Mouse (Mus musculus) frontal cortex, adult 2 months (tissue): ENCODE measurements at regions not wholly inside any gene's neighbourhood (a gene's known extent, or its start where the extent isn't known, plus 50 kb on each side); places are given as distances from the start of the nearest gene placed in this dataset.

Source experiments
- DNase-seq, 2 experiments: peaks; one replicate each; pipeline ENCODE4 v3.0.0; 2022; ENCODE audit warnings: low spot score in 1 of 2; ENCODE audit errors: extremely low spot score in 1 of 2

GRCm38 (mm10) chr8:127885211-127885610 is 473.2 kb upstream of the Nrp1 start:
- no peak for DNase-seq

- DNase-seq: no peak
These were observed 472.6 kb upstream of the Nrp1 start for GRCm38 (mm10) chr8:127885831-127886230.

- no peak for DNase-seq
These were observed 467.7 kb upstream of the Nrp1 start for GRCm38 (mm10) chr8:127890729-127891128.

GRCm38 (mm10) chr8:127894284-127894683 is 464.1 kb upstream of the Nrp1 start:
- no peak for DNase-seq

DNA sequence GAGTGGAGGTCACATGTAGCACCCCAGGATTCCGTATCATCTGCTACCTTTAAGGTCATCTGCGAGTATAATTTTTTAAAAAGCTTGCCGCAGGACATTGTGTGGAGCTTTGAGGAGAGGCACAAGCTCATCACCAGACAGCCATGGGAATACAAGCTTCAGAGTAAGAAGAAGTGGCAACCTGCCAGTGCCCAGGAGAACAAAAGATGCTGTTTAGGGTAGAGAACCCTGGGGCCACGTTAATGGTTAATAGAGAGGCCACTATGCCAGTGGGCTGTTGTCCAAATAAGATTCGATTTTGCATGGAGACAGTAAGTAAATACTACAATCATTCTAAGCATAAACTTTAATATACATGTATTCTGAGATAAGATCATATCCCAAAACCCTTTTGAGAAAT is 450.0 kb upstream of the Nrp1 start:
- no peak for DNase-seq

DNA sequence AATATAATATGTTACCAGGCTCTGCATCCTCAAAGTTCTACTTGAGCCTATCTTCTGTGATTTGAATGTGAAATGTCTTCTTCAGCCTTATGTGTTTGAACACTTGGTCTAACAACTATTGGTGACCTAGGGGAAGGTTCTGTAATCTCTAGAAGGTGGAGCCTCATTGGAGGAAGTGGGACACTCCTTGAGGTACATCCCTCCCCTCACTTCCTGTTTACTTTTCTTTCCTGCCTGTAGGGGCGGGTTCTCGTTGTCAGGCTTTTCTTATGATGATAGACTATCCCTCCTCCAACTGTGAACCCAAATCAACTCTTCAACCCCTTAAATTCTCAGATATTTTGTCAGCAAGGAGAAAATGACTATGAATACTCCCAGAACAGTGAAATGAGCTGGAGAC is 448.8 kb upstream of the Nrp1 start:
- no peak for DNase-seq

DNA sequence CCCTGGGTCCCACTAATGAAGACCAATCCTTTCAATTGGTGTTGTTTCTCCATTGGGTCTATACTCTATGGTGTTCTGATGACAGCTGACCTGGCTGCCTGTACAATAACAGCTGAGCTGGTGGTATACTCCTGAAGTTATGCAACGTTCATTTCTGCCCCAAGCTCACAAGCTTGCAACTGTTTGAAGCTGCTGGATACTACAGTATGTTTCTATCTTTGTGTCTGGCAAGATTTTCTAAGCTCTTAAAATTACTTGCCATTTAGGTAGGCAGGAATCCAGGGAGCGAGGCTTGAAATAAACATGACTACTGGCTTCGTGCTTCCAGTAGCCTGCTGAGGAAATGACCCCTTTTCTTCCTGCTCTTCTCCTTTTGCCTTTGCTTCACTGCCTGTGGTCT is 444.3 kb upstream of the Nrp1 start:
- DNase-seq: peak; percentile 58 to 69

GRCm38 (mm10) chr8:127914914-127915313 is 443.5 kb upstream of the Nrp1 start:
- DNase-seq: no peak

GRCm38 (mm10) chr8:127915591-127916028 is 442.8 kb upstream of the Nrp1 start:
- DNase-seq: peak in 1 of 2 experiments; percentile 48

GRCm38 (mm10) chr8:127921925-127922324 is 436.5 kb upstream of the Nrp1 start:
- no peak for DNase-seq

DNA sequence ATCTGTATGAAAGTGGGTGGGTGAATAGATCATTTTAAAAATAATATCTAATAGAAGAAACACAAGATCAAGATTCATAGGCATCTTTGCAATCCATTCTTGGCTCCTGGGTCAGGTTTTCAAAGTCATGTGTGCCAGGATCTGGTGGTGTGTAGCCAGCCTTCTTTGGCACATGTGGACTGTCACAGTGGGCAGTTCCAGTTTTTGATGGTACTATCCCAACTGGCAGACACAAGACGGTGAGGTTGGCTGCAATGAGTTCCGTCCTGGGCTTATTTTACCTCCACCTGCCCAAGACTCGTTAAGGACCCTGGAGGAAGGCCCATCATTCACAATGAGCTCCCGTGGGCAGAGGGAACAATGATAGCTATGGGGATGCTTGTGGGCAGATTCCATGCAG is 435.1 kb upstream of the Nrp1 start:
- no peak for DNase-seq

- DNase-seq: no peak
These were observed 426.1 kb upstream of the Nrp1 start for GRCm38 (mm10) chr8:127932276-127932675.

DNA sequence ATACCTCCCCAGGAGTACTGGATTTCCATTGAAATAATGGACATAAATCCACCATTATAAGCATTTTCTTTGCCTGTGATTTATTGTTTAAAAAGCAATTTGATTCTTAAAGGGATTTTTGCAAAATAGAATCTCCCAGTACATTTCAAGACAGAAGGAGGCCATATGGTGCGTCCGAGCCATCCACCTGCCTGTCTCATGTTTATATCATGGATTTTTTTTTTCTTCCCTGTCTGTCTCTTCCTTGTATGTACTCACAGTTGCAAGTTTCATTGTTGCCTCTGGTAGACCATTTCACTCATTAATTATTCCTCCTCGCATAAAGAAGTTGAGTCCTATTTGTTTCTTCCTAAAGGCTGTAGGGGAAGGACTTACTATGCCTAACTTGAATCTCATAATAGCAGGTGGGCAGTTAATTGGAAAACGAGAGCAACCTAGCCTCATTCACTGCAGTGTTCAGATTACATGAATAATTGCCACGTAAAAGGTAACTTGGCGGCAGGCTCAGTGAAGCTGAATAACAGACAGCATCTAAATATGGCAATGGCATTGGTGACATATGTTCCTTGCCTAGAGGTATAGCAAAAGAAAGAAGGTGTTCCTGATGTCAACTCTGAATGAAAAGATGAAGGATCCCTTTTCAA is 421.5 kb upstream of the Nrp1 start:
- DNase-seq: no peak

- peak in 1 of 2 experiments; percentile 38 for DNase-seq
These were observed 419.0 kb upstream of the Nrp1 start for GRCm38 (mm10) chr8:127939284-127939985.

DNA sequence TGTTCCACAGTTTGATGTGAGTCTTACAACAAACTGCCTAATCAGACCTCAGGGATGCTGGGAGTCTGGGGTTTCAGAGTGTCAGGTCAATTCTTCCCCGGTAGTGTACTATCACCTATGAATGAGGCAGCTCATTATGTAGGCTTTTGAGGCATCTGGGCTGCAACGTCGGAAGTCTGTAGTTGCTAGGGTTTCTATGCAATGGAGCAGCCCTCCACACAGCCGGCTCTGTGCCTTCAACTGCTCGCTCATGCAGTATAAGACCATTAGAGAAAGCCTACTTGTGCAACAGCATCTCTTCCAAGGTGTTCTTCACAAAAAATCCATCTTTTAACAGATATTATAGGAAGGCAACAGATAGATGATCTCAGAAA is 418.4 kb upstream of the Nrp1 start:
- DNase-seq: no peak

DNA sequence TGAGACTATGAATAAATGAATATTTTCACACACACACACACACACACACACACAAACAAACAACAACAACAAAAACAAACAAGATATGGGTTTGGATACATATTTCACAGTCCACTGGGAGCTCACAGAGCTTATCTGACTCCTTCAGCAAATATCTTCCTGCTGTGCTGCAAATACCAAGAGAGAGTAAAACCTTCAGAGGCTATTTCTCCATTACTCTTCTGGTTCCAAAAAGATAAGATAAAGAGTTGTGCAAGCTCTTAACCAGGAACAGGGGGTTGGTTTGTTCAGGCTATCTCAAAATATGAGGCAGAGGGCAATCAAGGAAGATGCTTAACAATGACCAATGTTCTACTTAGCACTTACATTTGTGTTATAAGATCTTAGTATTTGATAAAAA is 416.1 kb upstream of the Nrp1 start:
- DNase-seq: no peak

DNA sequence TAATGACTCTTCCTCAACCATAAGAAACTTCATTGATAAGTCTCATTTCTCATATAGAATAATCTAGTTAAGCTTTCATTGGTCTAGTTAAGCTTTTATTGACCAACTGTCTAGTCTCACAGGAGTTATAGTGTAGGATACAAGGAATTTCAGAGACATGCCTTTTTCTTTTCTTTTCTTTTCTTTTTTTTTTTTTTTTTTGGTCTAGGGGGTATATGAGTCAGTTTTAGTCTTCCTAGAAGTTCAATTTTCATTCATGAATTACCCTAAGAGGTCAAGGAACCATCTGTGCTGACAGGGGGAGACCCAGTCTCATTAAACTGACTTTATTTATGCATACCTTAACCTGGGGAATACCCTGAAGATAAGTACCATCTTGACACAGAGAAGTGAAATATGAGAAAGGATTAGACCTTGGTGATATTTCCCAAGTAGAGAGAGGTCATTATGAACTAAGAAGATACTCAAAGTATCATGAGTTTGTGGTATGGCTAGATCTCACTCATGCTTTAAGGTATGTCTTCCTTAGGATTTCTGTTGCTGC is 413.4 kb upstream of the Nrp1 start:
- no peak for DNase-seq

- no peak for DNase-seq
These were observed 400.8 kb upstream of the Nrp1 start for GRCm38 (mm10) chr8:127957571-127957970.

DNA sequence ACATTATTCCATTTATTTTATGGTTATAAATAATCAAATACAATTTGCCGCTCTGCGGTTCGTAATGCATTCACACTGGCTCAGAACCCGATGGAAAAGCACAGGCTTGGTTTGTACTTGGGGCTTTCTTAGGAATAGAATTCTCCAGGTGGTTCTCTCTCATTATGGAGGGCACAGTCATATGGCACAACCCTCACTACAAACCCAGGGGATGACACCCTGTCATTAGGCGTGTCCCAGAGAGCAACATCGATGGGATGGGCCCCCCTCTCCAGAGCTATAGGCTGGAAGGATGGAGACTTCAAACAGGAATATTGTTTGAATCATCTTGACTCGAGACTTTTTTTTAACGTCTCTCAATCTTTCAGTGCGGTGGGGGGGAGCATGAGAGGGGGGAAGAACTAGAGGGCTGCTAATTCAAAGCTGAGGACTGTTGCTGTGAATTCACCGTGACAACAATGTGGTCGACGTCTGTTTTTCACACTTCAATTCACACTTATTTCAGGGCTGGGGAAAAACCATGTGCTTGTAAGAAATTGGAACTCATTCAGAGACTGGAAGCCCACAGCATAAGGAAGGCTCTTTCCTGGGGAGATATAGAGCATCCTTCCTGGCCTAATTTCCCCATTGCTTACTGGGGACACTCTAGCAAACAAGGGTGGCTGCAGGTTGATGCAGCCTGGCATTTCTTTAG is 399.9 kb upstream of the Nrp1 start:
- DNase-seq: peak in 1 of 2 experiments; percentile 8

GRCm38 (mm10) chr8:127962862-127963261 is 395.5 kb upstream of the Nrp1 start:
- DNase-seq: no peak

GRCm38 (mm10) chr8:127963625-127964024 is 394.8 kb upstream of the Nrp1 start:
- no peak for DNase-seq

DNA sequence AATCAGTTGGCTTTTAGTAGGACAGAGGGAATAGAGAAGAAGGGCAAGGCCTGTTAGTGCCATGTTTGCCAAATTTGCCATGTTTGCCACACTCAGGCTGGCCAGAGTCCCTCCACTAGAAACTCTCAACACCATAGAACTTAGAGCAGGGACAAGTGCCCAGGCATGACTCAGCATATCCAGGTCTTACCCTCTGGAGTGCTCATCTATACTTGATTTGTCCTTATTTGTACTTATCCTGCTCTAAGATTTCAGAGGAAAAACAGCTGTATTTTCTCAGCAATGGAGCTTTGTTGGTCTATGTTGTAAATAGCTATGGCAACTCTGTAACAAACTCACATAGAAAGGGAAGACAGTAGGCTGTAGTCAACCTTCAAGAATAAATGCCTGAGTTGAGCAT is 393.6 kb upstream of the Nrp1 start:
- DNase-seq: no peak
